Mouse (Mus musculus) urinary bladder, adult 2 months (tissue): ENCODE measurements around the gene Dlk2. TPM values are rescaled to one million over a fixed set of nuclear protein-coding genes. Genes with fewer than 3 reads are reported as not detected.

Source experiments
- DNase-seq: peaks from one replicate; pipeline ENCODE4 v3.0.0; 2022; ENCODE audit warnings: low spot score
- polyA plus RNA-seq: library from polyadenylated mRNA; depleted of rRNA; stranded (reverse); fragments of >200 nt; gene quantifications from 2 replicates; pipeline ENCODE4 v1.2.3, GENCODE M21; 2012; rRNA removed

Dlk2 gene
- polyA plus RNA-seq, 1 experiment, result 27.6 TPM

GRCm38 (mm10) chr17:46322046-46322823, 25.0 kb downstream of the Dlk2 start:
- no peak for DNase-seq

GRCm38 (mm10) chr17:46327413-46327905, 30.2 kb downstream of the Dlk2 start:
- DNase-seq, result no peak

GRCm38 (mm10) chr17:46327906-46328534, 30.8 kb downstream of the Dlk2 start, which contains the start of gene Abcc10:
Abcc10 (minus strand) TSS chr17:46328352.
- peak; percentile 87 for DNase-seq

GRCm38 (mm10) chr17:46328723-46329122, 31.5 kb downstream of the Dlk2 start:
- DNase-seq, result no peak

- DNase-seq, result no peak
Observed at GRCm38 (mm10) chr17:46336475-46336874, 39.3 kb downstream of the Dlk2 start.

GRCm38 (mm10) chr17:46341208-46341607, 44.0 kb downstream of the Dlk2 start:
- DNase-seq, result no peak

GRCm38 (mm10) chr17:46351026-46351700, 53.9 kb downstream of the Dlk2 start:
- no peak for DNase-seq

Other genes with a start within 250 kb of the Dlk2 start
- gene Mrps18a, start 186.4 kb upstream of the Dlk2 start, polyA plus RNA-seq, result 67.0 and 71.1 TPM in 2 replicates
- gene Rsph9, start 153.2 kb upstream of the Dlk2 start, polyA plus RNA-seq, result 12.7 and 14.0 TPM in 2 replicates
- gene Mad2l1bp, start 143.9 kb upstream of the Dlk2 start, polyA plus RNA-seq, result 16.4 and 19.8 TPM in 2 replicates
- gene Gtpbp2, start 136.4 kb upstream of the Dlk2 start, polyA plus RNA-seq, result 110 and 143 TPM in 2 replicates
- gene Polh, start 94.8 kb upstream of the Dlk2 start, polyA plus RNA-seq, result 5.7 and 6.1 TPM in 2 replicates
- gene Xpo5, start 94.6 kb upstream of the Dlk2 start, polyA plus RNA-seq, result 23.2 and 24.0 TPM in 2 replicates
- gene Polr1c, start 49.4 kb upstream of the Dlk2 start, polyA plus RNA-seq, result 60.7 and 75.2 TPM in 2 replicates
- 93.6 and 98.7 TPM in 2 replicates for gene Yipf3, start 49.3 kb upstream of the Dlk2 start, polyA plus RNA-seq
- gene Lrrc73, start 43.9 kb upstream of the Dlk2 start, polyA plus RNA-seq, result 1.6 and 1.9 TPM in 2 replicates
- 37.6 and 41.0 TPM in 2 replicates for gene Tjap1, start 14.4 kb upstream of the Dlk2 start, polyA plus RNA-seq
- gene Abcc10, start 30.9 kb downstream of the Dlk2 start, polyA plus RNA-seq, result 16.3 and 19.3 TPM in 2 replicates
- 10.1 and 11.7 TPM in 2 replicates for gene Zfp318, start 86.3 kb downstream of the Dlk2 start, polyA plus RNA-seq
- gene Crip3, start 131.5 kb downstream of the Dlk2 start, polyA plus RNA-seq, result 0.76 and 1.6 TPM in 2 replicates
- not detected in 2 replicates for gene Slc22a7, start 141.0 kb downstream of the Dlk2 start, polyA plus RNA-seq
- gene Ttbk1, start 190.3 kb downstream of the Dlk2 start, polyA plus RNA-seq, result 0.06 and 0.07 TPM in 2 replicates
- 6.1 and 7.0 TPM in 2 replicates for gene Dnph1, start 199.3 kb downstream of the Dlk2 start, polyA plus RNA-seq
- 22.9 and 29.3 TPM in 2 replicates for gene Cul9, start 249.0 kb downstream of the Dlk2 start, polyA plus RNA-seq